Comparison of ENCODE assay signal across 25 mouse cellular contexts in genomic region chr4:70743425-70743824, GRCm38 (mm10).
DNase-seq lines count a peak whose midpoint lies in the region; ATAC-seq and TF ChIP-seq lines count a peak whose summit lies in the region.
"Had no signal": no experiment of that assay in that cellular context is flagged by ENCODE, and none has a peak within 500 bp of the region (broad histone marks: within the 10 kb centered on the region; RNA-seq: fewer than 3 reads in every experiment).

No protein-coding gene starts in this region.

- intact Hi-C loops in gastrocnemius, postnatal 36 days (cut with DNase I): no loop called here

- H3K4me1 ChIP-seq in forebrain, postnatal 0 days (ENCODE audit: insufficient read depth): no peaks in the 10 kb centered on the region
- H3K4me1 ChIP-seq: lung, embryonic 15.5 days; midbrain, embryonic 15.5 days; neural tube, embryonic 12.5 days had no signal

- H3K9me3 ChIP-seq in forebrain, postnatal 0 days (ENCODE audit: low read length): no peaks in the 10 kb centered on the region
- H3K9me3 ChIP-seq: limb, embryonic 15.5 days; lung, embryonic 15.5 days; midbrain, embryonic 15.5 days; neural tube, embryonic 12.5 days had no signal

- H3K4me3 ChIP-seq in forebrain, postnatal 0 days (ENCODE audit: low read depth, low read length): no peak overlapping the region
- H3K4me3 ChIP-seq: left cerebral cortex, adult 2 months; limb, embryonic 15.5 days; lung, embryonic 15.5 days; midbrain, embryonic 15.5 days; neural tube, embryonic 12.5 days had no signal

- ATAC-seq in frontal cortex, adult (ENCODE audit: low TSS enrichment): peak; percentile 81
- ATAC-seq in forebrain, postnatal 0 days: peak; percentile 73
- ATAC-seq: hindbrain, embryonic 16.5 days; intestine, embryonic 16.5 days; midbrain, embryonic 15.5 days had no signal

- H3K36me3 ChIP-seq in forebrain, postnatal 0 days (ENCODE audit: insufficient read depth): no peaks in the 10 kb centered on the region
- H3K36me3 ChIP-seq: G1E; limb, embryonic 15.5 days; lung, embryonic 15.5 days; midbrain, embryonic 15.5 days; neural tube, embryonic 12.5 days had no signal

- 53% methylated on average over 1 of the region's 1 CpGs for WGBS in forebrain, postnatal 0 days

- H3K27ac ChIP-seq in forebrain, postnatal 0 days (ENCODE audit: low read depth, low read length): no peak overlapping the region
- H3K27ac ChIP-seq: left cerebral cortex, adult 2 months; limb, embryonic 15.5 days; liver, embryonic 14.5 days; lung, embryonic 15.5 days; midbrain, embryonic 15.5 days; neural tube, embryonic 12.5 days had no signal

- TF ChIP-seq POLR2A in brain, embryonic 14.5 days (IDR thresholded peaks at IDR 0.05; ENCODE audit: borderline replicate concordance, extremely low read depth, insufficient read depth, insufficient read length, poor library complexity, severe bottlenecking): no peak

- no peak overlapping the region for H3K4me2 ChIP-seq in forebrain, postnatal 0 days (ENCODE audit: low read depth)
- H3K4me2 ChIP-seq: heart, embryonic 11.5 days; limb, embryonic 15.5 days; lung, embryonic 15.5 days; midbrain, embryonic 15.5 days; neural tube, embryonic 12.5 days had no signal

- DNase-seq in frontal cortex, postnatal 14 days (ENCODE audit: low spot score in 2 of 2): no peak
- peak; percentile 84 for DNase-seq in brain, embryonic 14.5 days (ENCODE audit: low read depth)
- DNase-seq in forebrain, postnatal 0 days: peak; percentile 55
- DNase-seq in layer of hippocampus, postnatal 14 days (ENCODE audit: low spot score in 2 of 2): peak; percentile 16 to 83
- no peak for DNase-seq in heart, adult 9 months (ENCODE audit: low spot score in 2 of 2)
- DNase-seq in gastrocnemius, postnatal 36 days: no peak
- DNase-seq: adrenal gland, adult 2 months; B cell, adult 2 months; cerebellum, adult 9-11 months; kidney, postnatal 25 days; left cerebral cortex, postnatal 4 days; lung, postnatal 4 days; thymus, postnatal 36 days had no signal

- no peak for TF ChIP-seq CTCF in brain, embryonic 14.5 days (IDR thresholded peaks at IDR 0.05; ENCODE audit: borderline replicate concordance, extremely low read depth, insufficient read depth, insufficient read length)
- no peak for TF ChIP-seq CTCF in forebrain, postnatal 0 days (IDR thresholded peaks at IDR 0.05; ENCODE audit: low read depth)

- no peak overlapping the region for H3K9ac ChIP-seq in forebrain, postnatal 0 days
- H3K9ac ChIP-seq: limb, embryonic 15.5 days; liver, embryonic 14.5 days; lung, embryonic 15.5 days; midbrain, embryonic 15.5 days; neural tube, embryonic 12.5 days had no signal

- H3K27me3 ChIP-seq in forebrain, postnatal 0 days (ENCODE audit: insufficient read depth, low read length): no peaks in the 10 kb centered on the region
- H3K27me3 ChIP-seq: CH12.LX; limb, embryonic 15.5 days; lung, embryonic 15.5 days; midbrain, embryonic 15.5 days; neural tube, embryonic 12.5 days had no signal

Comparison
In these comparisons a context has a peak if more than half of its experiments do, and no peak if none do; other contexts are left out.
1. DNase-seq: peak in brain, embryonic 14.5 days (single experiment), forebrain, postnatal 0 days (single experiment) and layer of hippocampus, postnatal 14 days (2 of 2); none in frontal cortex, postnatal 14 days (0 of 2), heart, adult 9 months (0 of 2) and gastrocnemius, postnatal 36 days (0 of 2).